Mouse (Mus musculus) neural tube, embryonic 10.5 days (tissue): Measurements from ENCODE around the gene Satb2.
A peak's percentile ranks its signal among the peaks of the same experiment; 100 is the strongest.
"Not testable (repeated sequence)": the region's sequence is repeated elsewhere in the genome, so short reads cannot be mapped to it uniquely, and the experiment has no call there.

ENCODE experiments used
- DNase-seq: peaks from one replicate; pipeline ENCODE4 v3.0.0-alpha.2; 2017; ENCODE audit warnings: low spot score; ENCODE audit errors: extremely low spot score

Satb2 gene

GRCm38 (mm10) chr1:56838901-56839300, 139.5 kb downstream of the Satb2 start:
- DNase-seq, result no peak

- no peak for DNase-seq
Measured at GRCm38 (mm10) chr1:56833984-56834900, 144.2 kb downstream of the Satb2 start.

GRCm38 (mm10) chr1:56833307-56833706, 145.1 kb downstream of the Satb2 start:
- peak; percentile 65 for DNase-seq

- DNase-seq, result no peak
Measured at GRCm38 (mm10) chr1:56832738-56833137, 145.7 kb downstream of the Satb2 start.

GRCm38 (mm10) chr1:56822735-56823134, 155.7 kb downstream of the Satb2 start:
- DNase-seq, result no peak

GRCm38 (mm10) chr1:56822025-56822424, 156.4 kb downstream of the Satb2 start:
- no peak for DNase-seq

GRCm38 (mm10) chr1:56813506-56813905, 164.9 kb downstream of the Satb2 start:
- no peak for DNase-seq

GRCm38 (mm10) chr1:56812961-56813360, 165.5 kb downstream of the Satb2 start:
- no peak for DNase-seq

GRCm38 (mm10) chr1:56811486-56811885, 167.0 kb downstream of the Satb2 start:
- DNase-seq, result no peak

- DNase-seq, result no peak
Measured at GRCm38 (mm10) chr1:56806006-56806405, 172.4 kb downstream of the Satb2 start.

GRCm38 (mm10) chr1:56800611-56801010, 177.8 kb downstream of the Satb2 start:
- no peak for DNase-seq

- no peak for DNase-seq
Measured at GRCm38 (mm10) chr1:56795016-56795608, 183.3 kb downstream of the Satb2 start.

- DNase-seq, result no peak
Measured at GRCm38 (mm10) chr1:56789641-56790040, 188.8 kb downstream of the Satb2 start.

GRCm38 (mm10) chr1:56782139-56782538, 196.3 kb downstream of the Satb2 start:
- DNase-seq, result not testable (repeated sequence)

GRCm38 (mm10) chr1:56764205-56764604, 214.2 kb downstream of the Satb2 start:
- DNase-seq, result no peak

- no peak for DNase-seq
Measured at GRCm38 (mm10) chr1:56761512-56761911, 216.9 kb downstream of the Satb2 start.

- DNase-seq, result no peak
Measured at GRCm38 (mm10) chr1:56753283-56753682, 225.2 kb downstream of the Satb2 start.

GRCm38 (mm10) chr1:56750693-56751092, 227.8 kb downstream of the Satb2 start:
- DNase-seq, result no peak

GRCm38 (mm10) chr1:56749629-56750311, 228.7 kb downstream of the Satb2 start:
- DNase-seq, result no peak

- no peak for DNase-seq
Measured at GRCm38 (mm10) chr1:56748876-56749493, 229.5 kb downstream of the Satb2 start.
